Mouse (Mus musculus): ENCODE results near the gene Vamp2. TPM values are rescaled to one million over a fixed set of nuclear protein-coding genes. Genes with fewer than 3 reads are reported as not detected.

The Vamp2 gene
- polyA plus RNA-seq, 1 experiment from 2014 or later = 79.9 TPM

- H3K4me1 ChIP-seq (ENCODE audit: control insufficient read depth, insufficient read depth, low read length) = peaks cover 7% of the 10 kb centered on the region
- no peaks in the 10 kb centered on the region for H3K27me3 ChIP-seq (ENCODE audit: control insufficient read depth, insufficient read depth, low read length)
- peak overlapping the region; percentile 91 for H3K4me2 ChIP-seq (ENCODE audit: low read depth, low read length)
- WGBS = 10% methylated on average over 20 of the region's 20 CpGs
- H3K9ac ChIP-seq (ENCODE audit: low read length) = peak overlapping the region; percentile 69
- H3K4me3 ChIP-seq (replicated peaks; ENCODE audit: low read length) = peak overlapping the region; percentile 65
- no peaks in the 10 kb centered on the region for H3K9me3 ChIP-seq (replicated peaks; ENCODE audit: control insufficient read depth, low read length)
- ATAC-seq (ENCODE audit: insufficient read depth, low FRiP score) = no peak
- no peaks in the 10 kb centered on the region for H3K36me3 ChIP-seq (ENCODE audit: control insufficient read depth, insufficient read depth, low read length)
- H3K27ac ChIP-seq (ENCODE audit: low read length) = peak overlapping the region; percentile 84; the same call in 1 of the 2 replicates
These were observed 37.8 kb downstream of the Vamp2 start for GRCm38 (mm10) chr11:69125919-69126705.

- Histone ChIP-seq H3K4me3 (replicated peaks; ENCODE audit: low read length) (no peak overlapping the region), H3K36me3 (ENCODE audit: control insufficient read depth, insufficient read depth, low read length) (no peaks in the 10 kb centered on the region), H3K4me1 (ENCODE audit: control insufficient read depth, insufficient read depth, low read length) (peaks cover 7% of the 10 kb centered on the region), H3K27ac (ENCODE audit: low read length) (no peak overlapping the region), H3K4me2 (ENCODE audit: low read depth, low read length) (peak overlapping the region; percentile 91; the same call in 1 of the 2 replicates), H3K27me3 (ENCODE audit: control insufficient read depth, insufficient read depth, low read length) (no peaks in the 10 kb centered on the region), H3K9me3 (replicated peaks; ENCODE audit: control insufficient read depth, low read length) (no peaks in the 10 kb centered on the region), H3K9ac (ENCODE audit: low read length) (no peak overlapping the region)
- ATAC-seq (ENCODE audit: insufficient read depth, low FRiP score) = no peak
- 47% methylated on average over 2 of the region's 2 CpGs for WGBS
These were observed 38.4 kb downstream of the Vamp2 start for GRCm38 (mm10) chr11:69126706-69127095.

GRCm38 (mm10) chr11:69128426-69129122 is 40.3 kb downstream of the Vamp2 start:
- Histone ChIP-seq H3K9ac (ENCODE audit: low read length) (no peak overlapping the region), H3K27me3 (ENCODE audit: control insufficient read depth, insufficient read depth, low read length) (no peaks in the 10 kb centered on the region), H3K4me3 (replicated peaks; ENCODE audit: low read length) (no peak overlapping the region), H3K4me2 (ENCODE audit: low read depth, low read length) (no peak overlapping the region), H3K36me3 (ENCODE audit: control insufficient read depth, insufficient read depth, low read length) (no peaks in the 10 kb centered on the region), H3K4me1 (ENCODE audit: control insufficient read depth, insufficient read depth, low read length) (peaks cover 9% of the 10 kb centered on the region), H3K27ac (ENCODE audit: low read length) (no peak overlapping the region), H3K9me3 (replicated peaks; ENCODE audit: control insufficient read depth, low read length) (no peaks in the 10 kb centered on the region)
- WGBS = 67% methylated on average over 8 of the region's 8 CpGs
- no peak for ATAC-seq (ENCODE audit: insufficient read depth, low FRiP score)

GRCm38 (mm10) chr11:69133566-69133922 is 45.3 kb downstream of the Vamp2 start:
- Histone ChIP-seq H3K9ac (ENCODE audit: low read length) (0 out of 2 replicates have a peak overlapping the region, but pooled peaks have one; percentile 70), H3K9me3 (replicated peaks; ENCODE audit: control insufficient read depth, low read length) (no peaks in the 10 kb centered on the region), H3K4me2 (ENCODE audit: low read depth, low read length) (peak overlapping the region; percentile 73), H3K4me3 (replicated peaks; ENCODE audit: low read length) (peak overlapping the region; percentile 54), H3K27me3 (ENCODE audit: control insufficient read depth, insufficient read depth, low read length) (no peaks in the 10 kb centered on the region), H3K27ac (ENCODE audit: low read length) (no peak overlapping the region), H3K4me1 (ENCODE audit: control insufficient read depth, insufficient read depth, low read length) (0 out of 2 replicates have a peak, but pooled peaks cover 13% of the 10 kb centered on the region), H3K36me3 (ENCODE audit: control insufficient read depth, insufficient read depth, low read length) (no peaks in the 10 kb centered on the region)
- 18% methylated on average over 5 of the region's 5 CpGs for WGBS
- no peak for ATAC-seq (ENCODE audit: insufficient read depth, low FRiP score)

- Histone ChIP-seq H3K9ac (ENCODE audit: low read length) (peak overlapping the region; percentile 70), H3K27me3 (ENCODE audit: control insufficient read depth, insufficient read depth, low read length) (no peaks in the 10 kb centered on the region), H3K4me1 (ENCODE audit: control insufficient read depth, insufficient read depth, low read length) (0 out of 2 replicates have a peak, but pooled peaks cover 13% of the 10 kb centered on the region), H3K4me3 (replicated peaks; ENCODE audit: low read length) (peak overlapping the region; percentile 54), H3K27ac (ENCODE audit: low read length) (no peak overlapping the region), H3K4me2 (ENCODE audit: low read depth, low read length) (peak overlapping the region; percentile 73), H3K36me3 (ENCODE audit: control insufficient read depth, insufficient read depth, low read length) (no peaks in the 10 kb centered on the region), H3K9me3 (replicated peaks; ENCODE audit: control insufficient read depth, low read length) (no peaks in the 10 kb centered on the region)
- ATAC-seq (ENCODE audit: insufficient read depth, low FRiP score) = peak; percentile 79
- 2% methylated on average over 34 of the region's 34 CpGs for WGBS
These were observed 45.8 kb downstream of the Vamp2 start for GRCm38 (mm10) chr11:69133923-69134621.

- H3K9ac ChIP-seq (ENCODE audit: low read length) = peak overlapping the region; percentile 70
- peak; percentile 27; the same call in 1 of the 2 replicates for ATAC-seq (ENCODE audit: insufficient read depth, low FRiP score)
- no peaks in the 10 kb centered on the region for H3K9me3 ChIP-seq (replicated peaks; ENCODE audit: control insufficient read depth, low read length)
- peak overlapping the region; percentile 54 for H3K4me3 ChIP-seq (replicated peaks; ENCODE audit: low read length)
- peak overlapping the region; percentile 73 for H3K4me2 ChIP-seq (ENCODE audit: low read depth, low read length)
- H3K27me3 ChIP-seq (ENCODE audit: control insufficient read depth, insufficient read depth, low read length) = no peaks in the 10 kb centered on the region
- H3K27ac ChIP-seq (ENCODE audit: low read length) = no peak overlapping the region
- H3K4me1 ChIP-seq (ENCODE audit: control insufficient read depth, insufficient read depth, low read length) = 0 out of 2 replicates have a peak, but pooled peaks cover 13% of the 10 kb centered on the region
- WGBS = 28% methylated on average over 8 of the region's 8 CpGs
- H3K36me3 ChIP-seq (ENCODE audit: control insufficient read depth, insufficient read depth, low read length) = no peaks in the 10 kb centered on the region
These were observed 46.3 kb downstream of the Vamp2 start for GRCm38 (mm10) chr11:69134622-69134968.

GRCm38 (mm10) chr11:69135361-69135760 is 47.1 kb downstream of the Vamp2 start:
- WGBS = 87% methylated on average over 6 of the region's 6 CpGs
- H3K27ac ChIP-seq (ENCODE audit: low read length) = no peak overlapping the region
- H3K4me3 ChIP-seq (replicated peaks; ENCODE audit: low read length) = no peak overlapping the region
- no peak for ATAC-seq (ENCODE audit: insufficient read depth, low FRiP score)
- no peaks in the 10 kb centered on the region for H3K9me3 ChIP-seq (replicated peaks; ENCODE audit: control insufficient read depth, low read length)
- H3K36me3 ChIP-seq (ENCODE audit: control insufficient read depth, insufficient read depth, low read length) = no peaks in the 10 kb centered on the region
- H3K4me1 ChIP-seq (ENCODE audit: control insufficient read depth, insufficient read depth, low read length) = 0 out of 2 replicates have a peak, but pooled peaks cover 13% of the 10 kb centered on the region
- no peak overlapping the region for H3K4me2 ChIP-seq (ENCODE audit: low read depth, low read length)
- no peak overlapping the region for H3K9ac ChIP-seq (ENCODE audit: low read length)
- H3K27me3 ChIP-seq (ENCODE audit: control insufficient read depth, insufficient read depth, low read length) = no peaks in the 10 kb centered on the region

All from stomach, embryonic 16.5 days (tissue).